Mouse (Mus musculus) hindbrain, embryonic 15.5 days (tissue): ENCODE measurements at regions not wholly inside any gene's neighbourhood (a gene's known extent, or its start where the extent isn't known, plus 50 kb on each side); places are given as distances from the start of the nearest gene placed in this dataset.
A peak's percentile ranks its signal among the peaks of the same experiment; 100 is the strongest.

ENCODE experiments used
- ATAC-seq: fragments of 200-750 bp; cut with Nextera tagmentation; 2 replicates; pipeline ENCODE4 v1.8.0; 2017; ENCODE audit warnings: low read depth, moderate number of reproducible peaks, moderate TSS enrichment; ENCODE audit not compliant: low FRiP score
- H3K27ac ChIP-seq: fragments of 300-500 bp; sonication (generic); replicated peaks from 2 replicates; pipeline ENCODE4 v1.5.1; 2015; ENCODE audit warnings: mild to moderate bottlenecking, inconsistent platforms
- H3K27me3 ChIP-seq: fragments of 300-500 bp; sonication (generic); 2 replicates; pipeline ENCODE4 v1.6.1; 2015; ENCODE audit warnings: control low read depth, inconsistent platforms
- H3K36me3 ChIP-seq: fragments of 300-500 bp; sonication (generic); 2 replicates; pipeline ENCODE4 v1.6.1; 2015; ENCODE audit warnings: control low read depth, inconsistent platforms
- H3K4me1 ChIP-seq: fragments of 300-500 bp; sonication (generic); replicated peaks from 2 replicates; pipeline ENCODE4 v1.6.1; 2015; ENCODE audit warnings: control low read depth, inconsistent platforms
- H3K4me2 ChIP-seq: fragments of 300-500 bp; sonication (generic); 2 replicates; pipeline ENCODE4 v1.6.1; 2015; ENCODE audit warnings: moderate library complexity, mild to moderate bottlenecking, inconsistent platforms
- H3K4me3 ChIP-seq: fragments of 300-500 bp; sonication (generic); 2 replicates; pipeline ENCODE4 v1.5.1; 2015; ENCODE audit warnings: mild to moderate bottlenecking, inconsistent platforms
- H3K9ac ChIP-seq: fragments of 300-500 bp; sonication (generic); 2 replicates; pipeline ENCODE4 v1.6.1; 2015; ENCODE audit warnings: inconsistent platforms
- H3K9me3 ChIP-seq: fragments of 300-500 bp; sonication (generic); 2 replicates; pipeline ENCODE4 v1.6.1; 2016; ENCODE audit warnings: control low read depth, inconsistent platforms
- WGBS: fragments of 180-500 bp; shearing (Covaris S2); methylation state at CpG from one replicate; pipeline ENCODE4 v1.1.7; 2015; 5-methylcytosine and 5-hydroxymethylcytosine counted together

- no peak overlapping the region for H3K4me2 ChIP-seq
- no peak overlapping the region for H3K4me3 ChIP-seq
- no peak overlapping the region for H3K9ac ChIP-seq
- WGBS: 65% methylated on average over 13 of the region's 13 CpGs
- H3K27me3 ChIP-seq: no peaks in the 10 kb centered on the region
- no peaks in the 10 kb centered on the region for H3K9me3 ChIP-seq
- no peak overlapping the region for H3K27ac ChIP-seq
- H3K4me1 ChIP-seq: 0 out of 2 replicates have a peak, but pooled peaks cover 4% of the 10 kb centered on the region
- no peak for ATAC-seq
- H3K36me3 ChIP-seq: no peaks in the 10 kb centered on the region
These were observed 53.4 kb downstream of the Cartpt start for GRCm38 (mm10) chr13:99847531-99847930.

- peaks cover 26% of the 10 kb centered on the region for H3K4me1 ChIP-seq
- no peaks in the 10 kb centered on the region for H3K9me3 ChIP-seq
- no peak overlapping the region for H3K27ac ChIP-seq
- H3K27me3 ChIP-seq: no peaks in the 10 kb centered on the region
- 30% methylated on average over 9 of the region's 9 CpGs for WGBS
- H3K4me3 ChIP-seq: no peak overlapping the region
- no peaks in the 10 kb centered on the region for H3K36me3 ChIP-seq
- peak; percentile 73; the same call in 1 of the 2 replicates for ATAC-seq
- no peak overlapping the region for H3K9ac ChIP-seq
- no peak overlapping the region for H3K4me2 ChIP-seq
These were observed 58.3 kb downstream of the Cartpt start for GRCm38 (mm10) chr13:99842626-99843025.

DNA sequence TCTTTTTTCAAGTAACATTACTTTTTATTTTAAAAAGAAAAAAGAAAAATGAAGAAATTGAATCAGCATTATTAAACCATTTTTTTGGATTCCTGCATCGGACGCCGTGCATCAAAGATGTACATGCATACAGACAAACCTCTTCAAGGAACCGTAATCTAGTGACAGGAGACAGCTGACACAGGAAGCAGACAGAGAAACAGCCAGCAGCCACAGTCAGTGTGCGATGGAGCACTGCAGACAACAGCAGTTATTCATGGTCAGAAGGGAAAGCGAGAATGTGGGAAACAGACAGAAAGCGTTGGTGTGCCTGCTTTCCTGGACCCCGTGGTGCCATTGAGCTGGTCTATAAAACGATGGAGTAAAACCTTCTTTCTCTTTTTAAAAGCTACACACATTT, 61.4 kb downstream of the Cartpt start:
- H3K4me3 ChIP-seq: no peak overlapping the region
- H3K27me3 ChIP-seq: no peaks in the 10 kb centered on the region
- no peak overlapping the region for H3K9ac ChIP-seq
- no peaks in the 10 kb centered on the region for H3K36me3 ChIP-seq
- no peak overlapping the region for H3K27ac ChIP-seq
- ATAC-seq: no peak
- H3K4me2 ChIP-seq: peak overlapping the region; percentile 34
- H3K4me1 ChIP-seq: peaks cover 35% of the 10 kb centered on the region
- WGBS: 42% methylated on average over 9 of the region's 9 CpGs
- no peaks in the 10 kb centered on the region for H3K9me3 ChIP-seq

- H3K27ac ChIP-seq: peak overlapping the region; percentile 27; the same call in 1 of the 2 replicates
- peak; percentile 90 for ATAC-seq
- H3K4me3 ChIP-seq: no peak overlapping the region
- H3K9me3 ChIP-seq: no peaks in the 10 kb centered on the region; the same call in 1 of the 2 replicates
- H3K36me3 ChIP-seq: no peaks in the 10 kb centered on the region
- 19% methylated on average over 11 of the region's 11 CpGs for WGBS
- no peaks in the 10 kb centered on the region for H3K27me3 ChIP-seq
- H3K9ac ChIP-seq: 0 out of 2 replicates have a peak overlapping the region, but pooled peaks have one; percentile 10
- peak overlapping the region; percentile 33 for H3K4me2 ChIP-seq
- H3K4me1 ChIP-seq: peaks cover 33% of the 10 kb centered on the region
These were observed 63.0 kb downstream of the Cartpt start for GRCm38 (mm10) chr13:99837772-99838425.

GRCm38 (mm10) chr13:99837180-99837579, 63.7 kb downstream of the Cartpt start:
- WGBS: 30% methylated on average over 6 of the region's 6 CpGs
- Histone ChIP-seq H3K27ac (peak overlapping the region; percentile 27; the same call in 1 of the 2 replicates), H3K36me3 (no peaks in the 10 kb centered on the region), H3K4me1 (peaks cover 28% of the 10 kb centered on the region), H3K9me3 (no peaks in the 10 kb centered on the region; the same call in 1 of the 2 replicates), H3K27me3 (no peaks in the 10 kb centered on the region), H3K4me3 (no peak overlapping the region), H3K4me2 (peak overlapping the region; percentile 33; the same call in 1 of the 2 replicates), H3K9ac (no peak overlapping the region)
- 0 out of 2 replicates have a peak, but pooled peaks have one; percentile 21 for ATAC-seq

DNA sequence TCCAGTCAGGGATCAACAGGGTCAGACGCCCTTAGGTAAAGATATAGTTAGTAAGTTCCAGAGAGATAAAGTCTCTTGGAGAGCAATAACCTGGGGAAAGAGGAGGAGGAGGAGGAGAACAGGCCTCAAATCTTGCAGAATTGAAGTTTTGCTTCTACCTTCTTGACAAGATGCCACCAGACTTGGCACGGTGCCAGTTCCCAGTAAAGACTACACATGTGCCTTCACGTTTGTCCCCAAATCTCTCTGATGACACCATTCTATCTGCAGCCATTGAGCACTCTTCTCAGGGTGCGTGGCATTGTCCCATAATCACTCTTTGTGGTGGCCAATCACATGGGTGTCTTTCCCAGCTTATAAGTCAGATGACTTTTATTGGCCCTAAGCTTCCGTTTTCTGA, 64.3 kb downstream of the Cartpt start:
- ATAC-seq: no peak
- no peak overlapping the region for H3K4me2 ChIP-seq
- no peak overlapping the region for H3K27ac ChIP-seq
- H3K4me1 ChIP-seq: peaks cover 26% of the 10 kb centered on the region
- H3K36me3 ChIP-seq: no peaks in the 10 kb centered on the region
- no peak overlapping the region for H3K9ac ChIP-seq
- H3K4me3 ChIP-seq: no peak overlapping the region
- WGBS: 81% methylated on average over 5 of the region's 5 CpGs
- no peaks in the 10 kb centered on the region for H3K27me3 ChIP-seq
- no peaks in the 10 kb centered on the region; the same call in 1 of the 2 replicates for H3K9me3 ChIP-seq

GRCm38 (mm10) chr13:99835518-99835917, 65.4 kb downstream of the Cartpt start:
- H3K36me3 ChIP-seq: no peaks in the 10 kb centered on the region
- H3K27ac ChIP-seq: no peak overlapping the region
- no peaks in the 10 kb centered on the region; the same call in 1 of the 2 replicates for H3K9me3 ChIP-seq
- no peak overlapping the region for H3K4me2 ChIP-seq
- H3K4me3 ChIP-seq: no peak overlapping the region
- no peak for ATAC-seq
- no peak overlapping the region for H3K9ac ChIP-seq
- 94% methylated on average over 8 of the region's 8 CpGs for whole genome bisulfite sequencing
- peaks cover 26% of the 10 kb centered on the region for H3K4me1 ChIP-seq
- no peaks in the 10 kb centered on the region for H3K27me3 ChIP-seq

DNA sequence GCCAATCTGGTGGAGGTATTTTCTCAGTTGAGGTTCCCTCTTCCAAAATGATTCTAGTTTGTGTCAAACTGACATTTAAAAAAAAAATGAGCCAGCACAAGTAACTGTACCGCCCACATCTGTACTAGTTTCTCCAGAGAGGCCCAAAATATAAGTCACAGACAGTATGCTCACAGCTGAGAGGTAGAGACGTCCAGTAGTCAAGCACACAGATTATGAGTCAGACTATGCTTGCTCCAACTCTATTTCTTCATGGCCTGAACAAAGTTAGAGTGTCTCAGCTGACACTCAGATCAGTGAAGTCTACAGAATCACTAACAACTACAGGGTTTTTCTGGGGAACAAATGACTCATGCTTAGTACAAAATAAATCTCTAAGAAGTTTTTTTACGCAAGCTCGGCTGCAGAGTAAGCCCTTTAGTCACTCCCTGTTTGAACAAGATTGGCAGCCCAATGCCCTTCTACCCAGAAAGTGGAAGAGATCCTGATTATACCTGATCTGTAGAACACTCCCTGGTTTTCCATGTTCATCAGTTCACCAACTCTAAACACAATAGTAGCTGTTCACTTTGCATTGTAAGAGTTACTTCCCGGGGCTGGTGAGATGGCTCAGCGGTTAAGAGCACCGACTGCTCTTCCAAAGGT, 70.7 kb downstream of the Cartpt start:
- no peak overlapping the region for H3K9ac ChIP-seq

GRCm38 (mm10) chr13:99827573-99827972, 73.3 kb downstream of the Cartpt start:
- Histone ChIP-seq H3K36me3 (no peaks in the 10 kb centered on the region), H3K9ac (no peak overlapping the region), H3K9me3 (no peaks in the 10 kb centered on the region), H3K27ac (no peak overlapping the region), H3K27me3 (no peaks in the 10 kb centered on the region), H3K4me3 (no peak overlapping the region), H3K4me1 (no peaks in the 10 kb centered on the region), H3K4me2 (no peak overlapping the region)
- ATAC-seq: no peak
- 88% methylated on average over 7 of the region's 7 CpGs for WGBS

More for the DNA sequence above, 70.7 kb downstream of the Cartpt start:
- H3K4me2 ChIP-seq: no peak overlapping the region
- H3K36me3 ChIP-seq: no peaks in the 10 kb centered on the region
- H3K4me3 ChIP-seq: no peak overlapping the region
- H3K27me3 ChIP-seq: no peaks in the 10 kb centered on the region
- no peak overlapping the region for H3K27ac ChIP-seq
- WGBS: 87% methylated on average over 7 of the region's 7 CpGs
- no peaks in the 10 kb centered on the region; the same call in 1 of the 2 replicates for H3K9me3 ChIP-seq
- no peaks in the 10 kb centered on the region for H3K4me1 ChIP-seq
- no peak for ATAC-seq

- H3K4me2 ChIP-seq: no peak overlapping the region
- no peak overlapping the region for H3K9ac ChIP-seq
- no peaks in the 10 kb centered on the region for H3K9me3 ChIP-seq
- no peak overlapping the region for H3K27ac ChIP-seq
- no peaks in the 10 kb centered on the region for H3K27me3 ChIP-seq
- H3K36me3 ChIP-seq: no peaks in the 10 kb centered on the region
- H3K4me1 ChIP-seq: no peaks in the 10 kb centered on the region
- H3K4me3 ChIP-seq: no peak overlapping the region
- WGBS: 72% methylated on average over 8 of the region's 8 CpGs
- ATAC-seq: no peak
These were observed 76.3 kb downstream of the Cartpt start for GRCm38 (mm10) chr13:99824625-99825024.

GRCm38 (mm10) chr13:99816666-99817065, 84.2 kb downstream of the Cartpt start:
- no peaks in the 10 kb centered on the region for H3K27me3 ChIP-seq
- no peak overlapping the region for H3K27ac ChIP-seq
- H3K4me1 ChIP-seq: no peaks in the 10 kb centered on the region
- H3K36me3 ChIP-seq: no peaks in the 10 kb centered on the region
- H3K9ac ChIP-seq: no peak overlapping the region
- no peak overlapping the region for H3K4me3 ChIP-seq
- no peak overlapping the region for H3K4me2 ChIP-seq
- no peaks in the 10 kb centered on the region for H3K9me3 ChIP-seq
- 56% methylated on average over 6 of the region's 6 CpGs for WGBS
- no peak for ATAC-seq

- 52% methylated on average over 6 of the region's 6 CpGs for WGBS
- no peak overlapping the region for H3K27ac ChIP-seq
These were observed 85.1 kb downstream of the Cartpt start for GRCm38 (mm10) chr13:99815786-99816185.

More at GRCm38 (mm10) chr13:99815786-99816185, 85.1 kb downstream of the Cartpt start:
- H3K27me3 ChIP-seq: no peaks in the 10 kb centered on the region
- no peaks in the 10 kb centered on the region for H3K4me1 ChIP-seq
- H3K9me3 ChIP-seq: no peaks in the 10 kb centered on the region
- H3K4me3 ChIP-seq: no peak overlapping the region
- ATAC-seq: no peak
- H3K4me2 ChIP-seq: no peak overlapping the region
- no peaks in the 10 kb centered on the region for H3K36me3 ChIP-seq
- H3K9ac ChIP-seq: no peak overlapping the region
